In the genomic region with DNA sequence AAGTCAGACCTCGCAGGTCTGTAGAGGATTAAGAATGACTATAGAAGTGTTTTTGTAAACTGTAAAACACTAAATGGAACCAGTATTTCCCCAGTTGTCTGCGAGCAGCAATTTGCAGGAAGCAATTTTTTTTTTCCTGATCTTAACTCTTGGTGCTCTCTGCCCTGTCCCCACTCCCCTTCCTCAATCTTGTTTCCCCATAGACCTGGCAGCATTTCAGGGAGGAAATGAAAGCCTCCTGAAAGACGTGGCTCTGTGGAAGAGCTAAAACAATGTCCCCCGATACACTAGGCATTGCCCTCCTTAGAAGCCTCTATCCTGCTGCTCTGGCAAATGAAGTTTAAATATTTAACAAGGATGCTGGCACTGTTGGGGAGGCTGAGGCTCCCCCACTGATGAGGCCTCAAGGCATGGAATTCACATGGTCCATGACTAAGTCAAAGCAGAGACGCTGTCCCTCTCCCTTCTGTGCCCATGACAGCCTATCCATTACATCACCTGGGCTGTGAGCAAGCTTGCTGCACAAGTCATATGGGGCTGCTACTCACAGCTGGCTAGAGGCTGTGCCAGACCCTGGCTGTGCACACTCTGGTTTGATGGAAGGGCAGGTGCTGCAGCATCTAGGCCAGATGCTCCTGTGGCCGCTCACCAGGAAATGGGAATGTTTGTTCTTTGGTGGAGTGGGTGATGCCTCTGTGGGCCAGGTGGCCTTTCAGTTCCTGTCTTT, we compare ENCODE assay signal across 15 mouse cellular contexts. TPM values are rescaled to one million over a fixed set of nuclear protein-coding genes. Genes with fewer than 3 reads are reported as not detected.
A peak's percentile ranks its signal among the peaks of the same experiment; 100 is the strongest.
DNase-seq lines count a peak whose midpoint lies in the region; ATAC-seq and TF ChIP-seq lines count a peak whose summit lies in the region.
"Had no signal": no experiment of that assay in that cellular context is flagged by ENCODE, and none has a peak within 500 bp of the region (broad histone marks: within the 10 kb centered on the region; RNA-seq: fewer than 3 reads in every experiment).

No protein-coding gene starts in this region.

- ATAC-seq in G1E (ENCODE audit: extremely low read depth, insufficient number of reproducible peaks, low FRiP score, poor library complexity, severe bottlenecking): no peak
- ATAC-seq in megakaryocyte, adult 5-6 weeks (ENCODE audit: poor library complexity, severe bottlenecking): peak; percentile 71
- ATAC-seq: liver, embryonic 12.5 days had no signal

- H3K4me3 ChIP-seq in gastrocnemius, adult 2 months: no peak overlapping the region
- H3K4me3 ChIP-seq in G1E (ENCODE audit: low read depth, low read length): peak overlapping the region; percentile 6; the same call in 1 of the 2 replicates
- H3K4me3 ChIP-seq: layer of hippocampus, adult 2 months; liver, embryonic 12.5 days; stomach, embryonic 15.5 days had no signal

- H3K9me3 ChIP-seq in G1E (replicated peaks): peaks cover 19% of the 10 kb centered on the region
- H3K9me3 ChIP-seq: liver, embryonic 12.5 days; stomach, embryonic 15.5 days had no signal

- no peak overlapping the region for H3K27ac ChIP-seq in gastrocnemius, adult 2 months
- H3K27ac ChIP-seq: layer of hippocampus, adult 2 months; liver, embryonic 12.5 days; stomach, embryonic 15.5 days had no signal

- DNase-seq in gastrocnemius, postnatal 14 days: peak; percentile 5
- DNase-seq in gastrocnemius, adult 2 months: no peak
- no peak for DNase-seq in G1E (ENCODE audit: low spot score)
- peak; percentile 11 for DNase-seq in embryo, embryonic 11 days
- no peak for DNase-seq in urinary bladder, postnatal 10 days (ENCODE audit: low spot score)
- DNase-seq in layer of hippocampus, postnatal 10 days (ENCODE audit: low spot score in 2 of 2): no peak
- no peak for DNase-seq in layer of hippocampus, postnatal 14 days (ENCODE audit: low spot score in 2 of 2)
- DNase-seq: adrenal gland, postnatal 25 days; cerebellum, adult 2 months; gastrocnemius, postnatal 10 days; right cerebral cortex, postnatal 14 days had no signal

- intact Hi-C loops in gastrocnemius, postnatal 14 days (cut with DNase I; ENCODE audit: low total_unique reads): no loop called here
- intact Hi-C loops in gastrocnemius, adult 2 months (cut with DNase I): no loop called here

- no peaks in the 10 kb centered on the region for H3K27me3 ChIP-seq in G1E (ENCODE audit: insufficient read depth, low read length)
- H3K27me3 ChIP-seq: liver, embryonic 12.5 days; stomach, embryonic 15.5 days had no signal

- H3K36me3 ChIP-seq in G1E (replicated peaks): no peaks in the 10 kb centered on the region
- H3K36me3 ChIP-seq: liver, embryonic 12.5 days; stomach, embryonic 15.5 days had no signal

- TF ChIP-seq CTCF in gastrocnemius, adult 2 months (IDR thresholded peaks at IDR 0.05): no peak
- no peak for TF ChIP-seq CTCF in G1E (IDR thresholded peaks at IDR 0.05; ENCODE audit: low read depth, low read length)

- H3K4me1 ChIP-seq in G1E (ENCODE audit: insufficient read depth, low read depth, low read length): no peaks in the 10 kb centered on the region
- H3K4me1 ChIP-seq: liver, embryonic 12.5 days; stomach, embryonic 15.5 days had no signal

RNA-seq across cellular contexts. Expression of gene Mocs1, which starts 43.8 kb away (rescaled TPM):
- 10 to 100 TPM; 12.3 to 18.7 TPM for total RNA-seq in gastrocnemius, postnatal 14 days (2021)
- total RNA-seq in gastrocnemius, adult 2 months (2021): 10 to 100 TPM; 18.5 to 19.4 TPM
- total RNA-seq in G1E (2014; fragmentation: Nextera tagmentation): 55.0 and 85.5 TPM in 2 replicates
- total RNA-seq in G1E (2017): 30.2 and 32.2 TPM in 2 replicates
- polyA plus RNA-seq in G1E (2012): 37.0 and 38.8 TPM in 2 replicates
- 56.6 and 60.7 TPM in 2 replicates for total RNA-seq in megakaryocyte, adult 5-6 weeks (2015)
- total RNA-seq in megakaryocyte, adult 5-6 weeks (2017): 24.3 and 43.1 TPM in 2 replicates
- 10 to 100 TPM; 12.7 to 13.4 TPM for total RNA-seq in layer of hippocampus, postnatal 10 days (2021)
- total RNA-seq in layer of hippocampus, postnatal 14 days (2021): 10 to 100 TPM; 14.5 to 18.9 TPM

Comparison
In these comparisons a context has a peak if more than half of its experiments do, and no peak if none do; other contexts are left out.
1. DNase-seq: peak in gastrocnemius, postnatal 14 days (single experiment) and embryo, embryonic 11 days (single experiment); none in gastrocnemius, adult 2 months (single experiment), G1E (single experiment), urinary bladder, postnatal 10 days (single experiment), layer of hippocampus, postnatal 10 days (0 of 2) and layer of hippocampus, postnatal 14 days (0 of 2).